Mouse (Mus musculus): ENCODE results near the gene Prss45. TPM values are rescaled to one million over a fixed set of nuclear protein-coding genes. Genes with fewer than 3 reads are reported as not detected.
"Not testable (repeated sequence)": the region's sequence is repeated elsewhere in the genome, so short reads cannot be mapped to it uniquely, and the experiment has no call there.

Gene Prss45
- not detected in 2 replicates for polyA plus RNA-seq (2016; fragmentation: Nextera tagmentation; extraction: Ambion mirVana)

DNA sequence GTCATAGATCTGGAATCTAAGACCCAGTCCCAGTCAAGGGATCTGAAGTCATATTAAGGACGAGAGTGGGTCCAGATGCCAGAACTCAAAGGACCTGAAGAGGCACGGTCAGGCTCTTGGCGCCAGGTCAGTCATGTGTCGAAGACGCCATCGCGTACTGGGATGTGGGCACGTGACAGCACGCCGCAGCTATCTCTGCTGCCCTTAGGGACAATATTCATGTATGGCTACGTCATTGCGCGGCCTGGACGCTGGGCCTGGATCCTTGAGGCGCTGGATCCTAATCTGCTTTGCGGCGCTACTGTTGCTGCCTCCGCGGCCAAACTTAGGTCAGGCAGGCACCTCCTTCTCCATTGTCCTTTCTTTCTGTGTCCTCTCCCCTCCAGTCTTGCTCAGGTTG is at the start of gene Prss45:
TSS of gene Prss45 (plus strand) at position 178 of the 400 bp plus-strand sequence.
- Histone ChIP-seq H3K4me3 (peak within 1 kb of the TSS; percentile 13; the same call in 1 of the 2 replicates), H3K36me3 (no peaks in the 10 kb centered on the region), H3K9me3 (no peaks in the 10 kb centered on the region), H3K27me3 (ENCODE audit: insufficient read depth, poor library complexity, severe bottlenecking) (peaks cover 5% of the 10 kb centered on the region; the same call in 1 of the 2 replicates), H3K27ac (peak within 1 kb of the TSS; percentile 50), H3K4me1 (replicated peaks) (peaks cover 16% of the 10 kb centered on the region)
- DNase-seq (ENCODE audit: low spot score), result no peak
- 76% methylated on average over 19 of the region's 19 CpGs for WGBS

DNA sequence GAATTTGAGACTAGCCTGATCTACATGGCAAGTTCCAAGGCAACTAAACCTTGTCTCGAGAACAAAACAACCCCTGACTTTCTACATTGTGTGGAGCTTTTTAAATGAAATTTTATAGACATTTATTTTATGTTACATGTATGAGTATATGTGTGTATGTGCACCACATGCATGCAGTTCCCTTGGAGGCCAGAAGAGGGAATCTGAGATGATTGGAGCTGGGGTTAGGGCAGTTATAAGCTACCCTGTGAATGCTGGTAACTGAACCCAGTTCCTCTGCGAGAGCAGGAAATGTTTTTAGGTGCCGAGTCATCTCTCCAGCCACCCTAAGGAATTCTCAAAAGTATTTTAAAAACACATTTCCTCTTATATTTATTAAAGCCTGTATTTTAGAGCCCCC is 46.2 kb upstream of the Prss45 start:
- Histone ChIP-seq H3K27me3 (ENCODE audit: insufficient read depth, poor library complexity, severe bottlenecking) (no peaks in the 10 kb centered on the region; the same call in 1 of the 2 replicates), H3K4me3 (no peak overlapping the region), H3K4me1 (replicated peaks) (no peaks in the 10 kb centered on the region), H3K36me3 (no peaks in the 10 kb centered on the region), H3K27ac (no peak overlapping the region), H3K9me3 (no peaks in the 10 kb centered on the region)
- WGBS, result 96% methylated on average over 3 of the region's 3 CpGs
- no peak for DNase-seq (ENCODE audit: low spot score)

DNA sequence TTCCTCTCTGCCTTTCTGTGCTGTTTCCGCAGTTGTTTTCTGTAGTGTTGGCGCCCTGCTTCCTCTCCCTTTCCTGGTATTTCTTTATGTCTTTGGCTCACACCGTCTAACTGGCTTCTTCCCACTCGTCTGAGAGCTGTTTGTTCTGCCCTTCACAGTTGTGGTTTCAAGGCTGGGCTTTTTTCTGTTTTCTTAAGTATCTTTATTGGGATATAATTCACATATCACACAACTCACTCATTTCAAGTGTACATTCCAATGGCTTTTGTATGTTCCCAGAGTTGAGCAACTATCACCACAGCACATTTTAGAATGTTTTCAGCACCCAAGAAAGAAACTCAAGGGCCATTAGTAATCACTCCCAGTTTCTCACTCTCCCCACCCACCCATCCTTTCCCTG is 43.9 kb upstream of the Prss45 start:
- Histone ChIP-seq H3K4me3 (no peak overlapping the region), H3K27ac (no peak overlapping the region), H3K36me3 (no peaks in the 10 kb centered on the region), H3K4me1 (replicated peaks) (no peaks in the 10 kb centered on the region), H3K9me3 (no peaks in the 10 kb centered on the region), H3K27me3 (ENCODE audit: insufficient read depth, poor library complexity, severe bottlenecking) (no peaks in the 10 kb centered on the region)
- 78% methylated on average over 4 of the region's 4 CpGs for WGBS
- no peak for DNase-seq (ENCODE audit: low spot score)

DNA sequence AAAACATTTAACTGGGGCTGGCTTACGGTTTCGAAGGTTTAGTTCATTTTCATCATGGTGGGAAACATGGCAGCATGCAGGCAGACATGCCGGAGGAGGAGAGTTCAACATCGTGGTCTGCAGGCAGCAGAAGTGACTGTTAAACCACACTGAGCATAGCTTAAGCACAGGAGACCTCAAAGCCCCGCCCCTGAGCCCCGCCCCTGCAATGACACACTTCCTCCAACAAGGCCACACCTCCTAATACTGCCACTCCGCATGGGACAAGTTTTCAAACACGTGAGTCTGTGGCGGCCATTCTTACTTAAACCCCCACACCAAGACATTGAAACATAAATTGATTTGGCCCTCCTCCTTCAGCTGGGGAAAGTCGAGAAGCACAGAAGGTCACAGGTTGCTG is 37.4 kb upstream of the Prss45 start:
- no peaks in the 10 kb centered on the region for H3K9me3 ChIP-seq
- no peaks in the 10 kb centered on the region for H3K36me3 ChIP-seq
- DNase-seq (ENCODE audit: low spot score), result no peak
- WGBS, result 87% methylated on average over 10 of the region's 10 CpGs
- H3K4me3 ChIP-seq, result no peak overlapping the region
- no peaks in the 10 kb centered on the region for H3K4me1 ChIP-seq (replicated peaks)
- no peaks in the 10 kb centered on the region for H3K27me3 ChIP-seq (ENCODE audit: insufficient read depth, poor library complexity, severe bottlenecking)
- H3K27ac ChIP-seq, result no peak overlapping the region

DNA sequence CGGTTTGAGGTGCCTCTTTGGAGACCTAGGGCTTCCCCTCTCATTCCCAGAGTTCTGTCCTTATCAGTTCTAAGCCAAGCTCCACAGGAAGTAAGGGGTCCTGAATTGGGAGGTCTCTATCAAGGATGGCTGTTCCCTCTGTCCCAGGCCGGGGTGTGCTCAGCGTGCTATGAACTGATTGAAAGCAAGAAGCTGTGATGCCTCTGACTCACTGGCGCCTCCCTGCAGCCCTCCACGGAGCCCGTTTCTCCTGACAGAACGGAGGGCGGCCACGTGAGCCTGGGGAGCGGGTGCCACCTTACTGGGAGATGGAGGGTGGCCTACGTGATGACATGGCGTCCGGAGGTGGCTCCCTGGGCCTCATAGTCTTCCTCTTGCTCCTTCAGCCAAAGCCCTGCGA is 36.5 kb upstream of the Prss45 start, which contains the start of gene Prss42:
TSS of gene Prss42 (plus strand) at position 301 of the 400 bp plus-strand sequence.
- no peaks in the 10 kb centered on the region for H3K36me3 ChIP-seq
- no peaks in the 10 kb centered on the region for H3K27me3 ChIP-seq (ENCODE audit: insufficient read depth, poor library complexity, severe bottlenecking)
- WGBS, result 92% methylated on average over 14 of the region's 14 CpGs
- H3K27ac ChIP-seq, result no peak within 1 kb of the TSS
- no peak within 1 kb of the TSS for H3K4me3 ChIP-seq
- no peak for DNase-seq (ENCODE audit: low spot score)
- H3K9me3 ChIP-seq, result no peaks in the 10 kb centered on the region
- no peaks in the 10 kb centered on the region for H3K4me1 ChIP-seq (replicated peaks)

DNA sequence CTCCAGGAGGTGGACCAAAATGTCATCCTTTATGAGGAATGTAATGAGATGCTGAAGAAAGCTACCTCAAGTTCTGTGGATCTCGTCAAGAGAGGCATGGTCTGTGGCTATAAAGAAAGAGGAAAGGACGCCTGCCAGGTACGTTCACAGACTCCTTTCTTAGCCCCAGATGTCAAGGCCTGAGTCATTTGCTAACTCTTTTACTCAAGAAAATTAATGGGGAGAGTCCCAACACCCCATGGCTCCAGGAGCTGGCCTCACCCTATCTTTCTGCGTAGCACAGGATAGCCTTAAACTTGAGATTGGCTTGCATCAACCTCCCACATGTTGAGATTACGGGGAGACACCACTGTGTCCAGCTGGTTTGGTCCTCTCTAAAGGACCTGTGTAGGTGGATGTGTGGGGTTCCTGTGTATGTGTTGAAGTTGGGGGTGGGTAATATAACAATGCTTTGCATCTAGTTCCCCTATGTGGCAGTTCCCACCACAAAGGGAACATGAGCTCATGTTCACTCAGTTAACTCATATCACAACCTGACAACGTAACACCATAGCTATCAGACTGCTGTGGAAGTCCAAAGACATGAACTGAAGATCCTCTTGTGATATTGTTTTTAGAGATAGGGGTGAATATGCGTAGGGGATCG is 33.4 kb upstream of the Prss45 start:
- WGBS, result 92% methylated on average over 8 of the region's 8 CpGs
- H3K4me1 ChIP-seq (replicated peaks), result no peaks in the 10 kb centered on the region

DNA sequence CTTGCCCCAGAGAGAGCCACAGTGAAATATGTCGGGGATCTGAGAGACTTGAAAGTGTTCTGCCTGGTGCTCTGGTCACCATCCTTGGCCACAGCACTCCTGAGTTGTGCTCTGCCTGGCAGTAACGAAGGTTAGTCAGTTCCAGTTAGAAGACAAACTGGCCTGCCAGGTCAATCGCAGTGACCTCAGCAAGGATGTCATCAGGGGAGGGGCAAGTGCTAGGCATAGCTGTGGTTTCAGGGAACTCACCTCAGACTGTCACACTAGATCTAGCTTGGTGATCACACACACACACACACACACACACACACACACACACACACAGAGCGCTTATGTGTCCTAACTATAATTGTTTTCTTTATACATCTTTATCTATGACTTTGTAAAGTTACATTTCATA is 31.1 kb upstream of the Prss45 start:
- no peaks in the 10 kb centered on the region for H3K9me3 ChIP-seq
- no peak overlapping the region for H3K4me3 ChIP-seq
- H3K4me1 ChIP-seq (replicated peaks), result no peaks in the 10 kb centered on the region
- H3K27ac ChIP-seq, result no peak overlapping the region
- H3K36me3 ChIP-seq, result no peaks in the 10 kb centered on the region
- no peak for DNase-seq (ENCODE audit: low spot score)
- H3K27me3 ChIP-seq (ENCODE audit: insufficient read depth, poor library complexity, severe bottlenecking), result no peaks in the 10 kb centered on the region
- WGBS, result 74% methylated on average over 4 of the region's 4 CpGs

More for the DNA sequence above, 33.4 kb upstream of the Prss45 start:
- no peak overlapping the region for H3K27ac ChIP-seq
- H3K27me3 ChIP-seq (ENCODE audit: insufficient read depth, poor library complexity, severe bottlenecking), result no peaks in the 10 kb centered on the region
- H3K36me3 ChIP-seq, result no peaks in the 10 kb centered on the region
- DNase-seq (ENCODE audit: low spot score), result no peak
- H3K9me3 ChIP-seq, result no peaks in the 10 kb centered on the region
- no peak overlapping the region for H3K4me3 ChIP-seq

DNA sequence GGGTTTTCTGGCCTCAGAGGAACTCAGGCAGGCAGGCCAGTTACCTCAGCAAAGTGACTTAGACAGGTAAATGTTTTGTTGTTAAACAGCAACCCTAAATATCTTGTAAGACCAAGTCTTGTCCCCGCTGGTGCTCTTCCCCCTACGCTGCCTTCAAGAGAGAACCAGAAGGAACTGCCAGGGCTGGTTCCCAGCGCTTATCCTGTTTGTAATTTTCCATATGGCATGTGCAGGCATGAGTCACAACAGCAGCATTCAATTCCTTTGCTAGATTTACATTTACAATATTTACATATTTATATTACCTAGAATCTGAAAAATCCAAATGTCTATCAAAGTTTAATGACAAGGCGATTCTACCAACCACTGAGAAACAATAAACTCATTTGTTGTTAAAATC is 24.3 kb upstream of the Prss45 start:
- WGBS, result 84% methylated on average over 4 of the region's 4 CpGs
- Histone ChIP-seq H3K27ac (no peak overlapping the region), H3K4me1 (replicated peaks) (0 out of 2 replicates have a peak, but pooled peaks cover 4% of the 10 kb centered on the region), H3K27me3 (ENCODE audit: insufficient read depth, poor library complexity, severe bottlenecking) (peaks cover 4% of the 10 kb centered on the region; the same call in 1 of the 2 replicates), H3K4me3 (no peak overlapping the region), H3K9me3 (no peaks in the 10 kb centered on the region), H3K36me3 (no peaks in the 10 kb centered on the region)
- no peak for DNase-seq (ENCODE audit: low spot score)

DNA sequence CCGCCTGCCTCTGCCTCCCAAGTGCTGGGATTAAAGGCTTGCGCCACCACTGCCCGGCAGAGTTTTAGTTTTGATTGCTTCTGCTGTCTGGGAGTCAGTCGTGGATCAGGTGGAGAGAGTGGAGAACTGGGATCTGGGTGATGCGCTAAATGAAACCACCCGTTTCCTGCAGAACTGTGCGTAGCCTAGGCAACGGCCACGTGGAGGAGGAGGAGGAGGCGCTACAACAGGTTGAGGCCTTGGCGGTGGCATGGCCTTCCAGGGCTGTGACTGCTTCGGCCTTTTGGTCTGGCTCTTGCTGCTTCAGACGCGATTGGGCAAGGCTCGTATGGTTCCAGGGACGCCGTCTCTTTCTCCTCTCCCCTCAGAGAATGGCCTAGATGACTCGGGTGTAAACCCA is 20.6 kb upstream of the Prss45 start, which contains the start of gene Prss44:
TSS of gene Prss44 (plus strand) at position 206 of the 400 bp plus-strand sequence.
- 73% methylated on average over 18 of the region's 18 CpGs for WGBS
- no peaks in the 10 kb centered on the region for H3K9me3 ChIP-seq
- H3K4me3 ChIP-seq, result no peak within 1 kb of the TSS
- H3K4me1 ChIP-seq (replicated peaks), result 0 out of 2 replicates have a peak, but pooled peaks cover 4% of the 10 kb centered on the region
- DNase-seq (ENCODE audit: low spot score), result peak; percentile 11
- H3K27me3 ChIP-seq (ENCODE audit: insufficient read depth, poor library complexity, severe bottlenecking), result peaks cover 4% of the 10 kb centered on the region; the same call in 1 of the 2 replicates
- no peak within 1 kb of the TSS for H3K27ac ChIP-seq
- no peaks in the 10 kb centered on the region for H3K36me3 ChIP-seq

DNA sequence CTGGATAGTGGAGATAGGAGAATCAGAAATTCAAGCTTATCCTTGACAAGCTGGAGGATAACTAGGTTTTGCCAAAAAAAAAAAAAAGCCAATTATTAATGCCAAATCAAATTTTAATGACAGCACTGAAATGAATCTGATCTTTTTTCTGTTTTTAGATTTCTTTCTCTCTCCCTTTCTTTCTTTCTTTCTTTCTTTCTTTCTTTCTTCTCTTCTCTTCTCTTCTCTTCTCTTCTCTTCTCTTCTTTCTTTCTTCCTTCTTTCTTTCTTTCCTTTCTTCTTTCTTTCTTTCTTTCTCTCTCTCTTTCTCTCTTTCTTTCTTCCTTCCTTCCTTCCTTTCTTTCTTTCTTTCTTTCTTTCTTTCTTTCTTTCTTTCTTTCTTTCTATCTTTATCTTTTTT is 13.8 kb upstream of the Prss45 start:
- H3K9me3 ChIP-seq; H3K27ac ChIP-seq; H3K4me1 ChIP-seq (replicated peaks); H3K4me3 ChIP-seq; DNase-seq (ENCODE audit: low spot score); H3K36me3 ChIP-seq; H3K27me3 ChIP-seq (ENCODE audit: insufficient read depth, poor library complexity, severe bottlenecking): not testable (repeated sequence)

DNA sequence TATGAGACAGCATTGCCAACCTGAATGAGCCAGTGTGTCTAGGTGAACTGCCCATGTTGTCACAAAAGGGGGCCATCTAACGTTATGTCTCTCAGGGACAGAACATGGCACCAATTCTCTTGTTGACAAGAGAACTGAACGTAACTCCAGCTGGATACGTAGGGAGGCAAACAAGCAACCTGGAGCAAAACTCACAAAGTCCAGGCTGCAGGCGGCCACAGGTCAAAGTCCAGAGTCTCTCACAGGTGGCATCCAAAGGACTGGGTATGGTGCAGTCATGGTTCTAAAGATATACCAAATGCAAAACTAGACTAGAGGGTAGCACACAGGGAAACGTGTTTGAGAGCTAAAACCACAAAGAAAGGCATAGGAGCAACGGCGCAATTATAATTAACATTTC is 13.0 kb upstream of the Prss45 start:
- Histone ChIP-seq H3K4me3 (no peak overlapping the region), H3K27me3 (ENCODE audit: insufficient read depth, poor library complexity, severe bottlenecking) (no peaks in the 10 kb centered on the region), H3K27ac (no peak overlapping the region), H3K4me1 (replicated peaks) (no peaks in the 10 kb centered on the region), H3K9me3 (no peaks in the 10 kb centered on the region), H3K36me3 (no peaks in the 10 kb centered on the region)
- no peak for DNase-seq (ENCODE audit: low spot score)
- 87% methylated on average over 7 of the region's 7 CpGs for WGBS

DNA sequence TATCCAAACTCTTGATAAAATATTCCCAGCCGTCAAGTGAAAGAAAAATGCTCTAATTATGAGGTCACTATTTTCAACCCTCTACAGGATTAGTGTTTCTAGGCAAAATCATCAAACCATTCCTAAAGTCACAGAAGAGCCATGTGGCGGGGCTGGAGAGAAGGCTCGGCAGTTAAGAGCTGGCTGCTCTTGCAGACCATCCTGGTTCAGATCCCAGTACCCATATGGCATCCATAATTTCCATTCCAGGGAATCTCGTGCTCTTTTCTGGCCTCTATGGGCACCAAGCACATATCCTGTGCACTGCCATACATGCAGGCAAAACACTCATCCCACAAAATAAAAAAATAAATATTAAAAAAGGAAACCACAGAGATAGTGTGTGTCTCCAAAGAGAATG is 9.0 kb upstream of the Prss45 start:
- no peak overlapping the region for H3K4me3 ChIP-seq
- 85% methylated on average over 4 of the region's 4 CpGs for WGBS
- no peak for DNase-seq (ENCODE audit: low spot score)
- no peaks in the 10 kb centered on the region for H3K9me3 ChIP-seq
- H3K27me3 ChIP-seq (ENCODE audit: insufficient read depth, poor library complexity, severe bottlenecking), result no peaks in the 10 kb centered on the region
- H3K27ac ChIP-seq, result no peak overlapping the region
- no peaks in the 10 kb centered on the region for H3K36me3 ChIP-seq
- no peaks in the 10 kb centered on the region for H3K4me1 ChIP-seq (replicated peaks)

DNA sequence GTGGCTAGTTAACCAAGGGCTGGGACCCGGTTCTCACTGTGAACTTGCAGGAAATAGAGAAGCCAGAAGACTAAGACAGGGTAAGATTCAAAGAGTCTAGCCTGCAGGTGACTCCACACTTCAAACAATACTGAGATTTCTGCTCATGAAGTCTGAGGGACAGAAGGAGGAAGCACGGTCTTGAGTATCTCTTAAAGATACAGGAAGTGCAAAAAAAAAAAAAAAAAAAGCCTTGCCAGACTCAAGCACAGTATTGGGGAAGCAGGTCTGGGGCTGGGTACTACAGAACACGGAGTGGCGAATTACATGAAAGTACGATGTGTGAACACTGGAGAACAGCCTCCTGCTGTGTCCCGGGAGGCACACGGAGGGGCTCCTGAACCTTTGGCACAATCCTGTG is 8.6 kb upstream of the Prss45 start:
- Histone ChIP-seq H3K27me3 (ENCODE audit: insufficient read depth, poor library complexity, severe bottlenecking) (no peaks in the 10 kb centered on the region), H3K36me3 (no peaks in the 10 kb centered on the region), H3K9me3 (no peaks in the 10 kb centered on the region), H3K4me1 (replicated peaks) (no peaks in the 10 kb centered on the region), H3K27ac (no peak overlapping the region), H3K4me3 (no peak overlapping the region)
- 74% methylated on average over 7 of the region's 7 CpGs for WGBS
- DNase-seq (ENCODE audit: low spot score), result no peak

DNA sequence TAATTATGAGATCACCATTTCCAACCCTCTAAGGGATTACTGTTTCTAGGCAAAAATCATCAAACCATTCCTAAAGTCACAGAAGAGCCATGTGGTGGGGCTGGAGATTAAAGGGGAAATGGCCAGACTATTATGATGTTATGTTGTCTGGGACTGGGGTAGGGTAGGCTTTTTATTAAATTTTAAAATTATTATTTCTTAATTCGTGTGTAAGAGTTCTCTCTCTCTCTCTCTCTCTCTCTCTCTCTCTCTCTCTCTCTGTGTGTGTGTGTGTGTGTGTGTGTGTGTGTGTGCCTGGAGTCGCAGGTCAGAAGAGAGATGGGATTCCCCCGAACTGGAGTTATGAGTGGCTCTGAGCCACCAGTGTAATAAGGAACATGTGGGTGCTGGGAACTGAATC is 8.0 kb upstream of the Prss45 start, which contains the start of gene Prss43:
TSS of gene Prss43 (plus strand) at position 301 of the 400 bp plus-strand sequence.
- Histone ChIP-seq H3K27me3 (ENCODE audit: insufficient read depth, poor library complexity, severe bottlenecking) (no peaks in the 10 kb centered on the region), H3K36me3 (no peaks in the 10 kb centered on the region), H3K27ac (no peak within 1 kb of the TSS), H3K4me1 (replicated peaks) (no peaks in the 10 kb centered on the region), H3K4me3 (no peak within 1 kb of the TSS), H3K9me3 (no peaks in the 10 kb centered on the region)
- no peak for DNase-seq (ENCODE audit: low spot score)
- WGBS, result 84% methylated on average over 3 of the region's 3 CpGs
